Mouse (Mus musculus): Measurements from ENCODE around the gene Pramef20. TPM values are rescaled to one million over a fixed set of nuclear protein-coding genes. Genes with fewer than 3 reads are reported as not detected.
"Not testable (repeated sequence)": the region's sequence is repeated elsewhere in the genome, so short reads cannot be mapped to it uniquely, and the experiment has no call there.

Gene Pramef20
- polyA plus RNA-seq, 1 experiment from 2014 or later: not detected

DNA sequence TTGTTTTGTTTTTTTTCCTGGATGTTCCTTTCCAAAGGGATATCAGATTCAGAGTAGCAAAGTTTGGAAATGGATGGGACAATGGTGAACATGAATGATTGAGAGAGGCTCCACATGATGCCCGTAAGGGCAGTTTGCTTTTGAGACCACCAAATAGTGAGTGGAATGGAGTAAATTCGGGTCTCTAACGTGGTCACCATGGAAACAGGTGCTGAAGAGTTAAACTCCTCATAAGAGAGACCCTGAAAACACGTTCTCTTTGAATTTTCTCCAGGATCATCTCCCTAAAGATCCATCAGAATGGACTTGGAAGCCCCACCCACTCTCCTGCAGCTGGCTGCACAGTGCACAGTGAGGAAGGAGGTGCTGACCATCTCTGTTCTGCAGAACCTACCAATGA, 47.8 kb downstream of the Pramef20 start, which contains the start of gene Gm13128:
Gm13128 (plus strand) TSS at position 301 of the 400 bp plus-strand sequence.
- H3K36me3 ChIP-seq (ENCODE audit: insufficient read depth, low read length); H3K9ac ChIP-seq (replicated peaks; ENCODE audit: low read length); H3K4me2 ChIP-seq (replicated peaks; ENCODE audit: low read depth, low read length); H3K4me3 ChIP-seq (ENCODE audit: low read length); ATAC-seq (ENCODE audit: low FRiP score, low TSS enrichment); H3K9me3 ChIP-seq (ENCODE audit: low read length); H3K4me1 ChIP-seq (ENCODE audit: insufficient read depth, low read length); H3K27ac ChIP-seq (ENCODE audit: low read length); H3K27me3 ChIP-seq (ENCODE audit: insufficient read depth, low read length): not testable (repeated sequence)
- WGBS: 66% methylated on average over 4 of the region's 4 CpGs

Other genes with a start within 250 kb of the Pramef20 start
- gene Oog3, start 215.3 kb downstream of the Pramef20 start, polyA plus RNA-seq (2015; fragmentation: Nextera tagmentation; extraction: Ambion mirVana): not detected in 2 replicates
- not detected in 2 replicates for gene Oog2, start 187.2 kb downstream of the Pramef20 start, polyA plus RNA-seq (2015; fragmentation: Nextera tagmentation; extraction: Ambion mirVana)
- not detected in 2 replicates for gene C87977, start 164.6 kb downstream of the Pramef20 start, polyA plus RNA-seq (2015; fragmentation: Nextera tagmentation; extraction: Ambion mirVana)
- not detected in 2 replicates for gene Pramel5, start 97.4 kb downstream of the Pramef20 start, polyA plus RNA-seq (2015; fragmentation: Nextera tagmentation; extraction: Ambion mirVana)
- not detected in 2 replicates for gene Gm13128, start 47.7 kb downstream of the Pramef20 start, polyA plus RNA-seq (2015; fragmentation: Nextera tagmentation; extraction: Ambion mirVana)
- not detected in 2 replicates for gene Gm13119, start 20.0 kb downstream of the Pramef20 start, polyA plus RNA-seq (2015; fragmentation: Nextera tagmentation; extraction: Ambion mirVana)
- 0.21 and 0.36 TPM in 2 replicates for gene Pramef12, start 30.5 kb upstream of the Pramef20 start, polyA plus RNA-seq (2015; fragmentation: Nextera tagmentation; extraction: Ambion mirVana)
- not detected in 2 replicates for gene 1700012P22Rik, start 60.8 kb upstream of the Pramef20 start, polyA plus RNA-seq (2015; fragmentation: Nextera tagmentation; extraction: Ambion mirVana)
- not detected in 2 replicates for gene Gm9944, start 75.4 kb upstream of the Pramef20 start, polyA plus RNA-seq (2015; fragmentation: Nextera tagmentation; extraction: Ambion mirVana)
- not detected in 2 replicates for gene Aadacl3, start 85.8 kb upstream of the Pramef20 start, polyA plus RNA-seq (2015; fragmentation: Nextera tagmentation; extraction: Ambion mirVana)
- gene 9430007A20Rik, start 141.9 kb upstream of the Pramef20 start, polyA plus RNA-seq (2015; fragmentation: Nextera tagmentation; extraction: Ambion mirVana): not detected in 2 replicates
- not detected in 2 replicates for gene Gm13124, start 187.2 kb upstream of the Pramef20 start, polyA plus RNA-seq (2015; fragmentation: Nextera tagmentation; extraction: Ambion mirVana)
- not detected in 2 replicates for gene Aadacl4, start 235.8 kb upstream of the Pramef20 start, polyA plus RNA-seq (2015; fragmentation: Nextera tagmentation; extraction: Ambion mirVana)